Mouse (Mus musculus): ENCODE data around the gene Cdk12. TPM values are rescaled to one million over a fixed set of nuclear protein-coding genes. Genes with fewer than 3 reads are reported as not detected.

Cdk12 gene
- polyA plus RNA-seq (2012; rRNA removed), result 2.0 and 3.1 TPM in 2 replicates

DNA sequence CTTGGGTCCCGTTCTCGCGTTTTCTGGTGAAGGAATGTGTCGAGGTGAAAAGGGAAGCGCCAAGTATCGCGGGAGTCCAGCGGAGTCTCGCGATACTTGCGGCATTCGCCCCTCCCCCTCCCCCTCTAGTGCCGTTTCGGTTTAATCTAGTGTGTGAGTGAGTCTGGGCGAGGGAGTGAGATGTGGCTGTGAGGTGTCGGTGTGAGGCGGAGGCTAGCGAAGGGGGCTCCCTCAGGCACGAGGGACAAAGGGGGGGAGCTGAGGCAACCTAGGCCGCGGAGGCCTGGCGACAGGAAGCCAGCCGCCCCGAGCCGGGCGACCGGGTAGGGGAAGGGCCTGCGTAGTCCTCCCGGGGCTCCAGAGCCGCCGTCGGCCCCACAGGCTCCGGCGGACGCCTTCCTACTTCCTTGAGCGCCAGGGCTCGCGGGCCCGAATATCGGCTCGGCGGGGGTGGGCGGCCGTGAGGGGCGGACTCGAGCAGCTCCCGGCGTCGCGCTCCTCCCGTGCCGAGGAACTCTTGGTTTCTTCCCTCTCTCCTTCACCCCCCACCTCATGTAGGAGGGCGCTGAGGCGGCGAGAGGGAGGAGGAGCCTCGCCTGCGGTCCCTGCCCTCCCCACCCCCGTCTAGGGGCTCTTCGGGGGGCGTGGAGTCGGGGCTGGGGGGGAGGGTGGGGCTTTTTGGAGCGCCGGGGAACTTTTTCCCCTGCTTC, at the start of gene Cdk12:
TSS of gene Cdk12 (plus strand) at position 419 of the 710 bp plus-strand sequence.

DNA sequence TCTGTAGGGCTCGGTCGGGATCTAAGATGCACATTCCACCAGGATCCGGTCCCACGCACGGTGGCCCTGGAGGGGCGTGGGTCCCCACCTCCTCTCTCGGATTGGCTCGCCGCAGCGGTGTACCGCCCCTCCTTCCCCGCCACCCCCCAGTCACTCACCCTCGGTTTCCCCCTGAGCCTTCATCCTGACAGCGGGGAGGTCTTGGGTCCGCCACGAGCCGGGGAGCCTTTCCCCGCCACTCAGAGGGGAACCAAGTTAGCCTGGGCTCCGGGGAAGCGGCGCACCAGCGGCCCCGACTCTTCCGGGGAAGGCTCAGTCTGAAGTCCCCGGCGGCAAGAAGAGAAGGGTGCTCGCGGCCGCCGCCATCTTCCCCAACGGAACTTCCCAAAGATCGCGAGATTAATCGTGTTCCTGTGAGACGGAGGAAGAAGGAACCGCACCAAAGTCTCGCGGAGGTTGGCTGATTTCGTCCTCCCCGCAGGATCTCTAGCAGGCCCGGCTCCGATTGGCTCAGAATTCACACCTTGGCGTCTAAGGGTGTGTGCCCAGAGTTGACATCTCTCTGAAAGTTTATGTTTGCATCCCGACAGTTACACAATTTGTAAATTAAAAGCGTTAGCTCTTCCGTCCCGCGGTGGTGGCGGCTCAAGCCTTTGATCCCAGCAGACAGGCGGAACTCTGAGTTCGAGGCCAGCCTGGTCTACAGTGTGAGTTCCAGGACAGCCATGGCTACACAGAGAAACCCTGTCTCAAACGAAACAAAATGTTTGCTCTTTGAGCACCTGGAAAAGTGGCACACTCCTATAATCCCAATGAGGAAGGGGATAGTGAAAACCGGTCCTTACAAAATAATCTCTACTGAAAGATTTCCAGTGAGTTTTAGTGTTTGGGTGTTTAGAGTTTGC, 9.7 kb upstream of the Cdk12 start, which contains the start of gene Med1:
TSS of gene Med1 (minus strand) at position 393 of the 905 bp plus-strand sequence.

Other genes with a start within 250 kb of the Cdk12 start
- 0.67 and 0.73 TPM in 2 replicates for gene Plxdc1, start 216.6 kb upstream of the Cdk12 start, polyA plus RNA-seq (2012; rRNA removed)
- gene Arl5c, start 206.9 kb upstream of the Cdk12 start, polyA plus RNA-seq (2012; rRNA removed), result 0.55 and 0.78 TPM in 2 replicates
- 9.5 and 10.0 TPM in 2 replicates for gene Cacnb1, start 180.0 kb upstream of the Cdk12 start, polyA plus RNA-seq (2012; rRNA removed)
- gene Rpl19, start 176.3 kb upstream of the Cdk12 start, polyA plus RNA-seq (2012; rRNA removed), result 123 and 146 TPM in 2 replicates
- gene Stac2, start 149.6 kb upstream of the Cdk12 start, polyA plus RNA-seq (2012; rRNA removed), result 0.22 and 0.30 TPM in 2 replicates
- 9.0 and 9.2 TPM in 2 replicates for gene Fbxl20, start 52.7 kb upstream of the Cdk12 start, polyA plus RNA-seq (2012; rRNA removed)
- gene Med1, start 9.8 kb upstream of the Cdk12 start, polyA plus RNA-seq (2012; rRNA removed), result 1.3 and 2.2 TPM in 2 replicates
- gene Neurod2, start 126.6 kb downstream of the Cdk12 start, polyA plus RNA-seq (2012; rRNA removed), result not detected in 2 replicates
- 31.9 and 53.0 TPM in 2 replicates for gene Ppp1r1b, start 145.3 kb downstream of the Cdk12 start, polyA plus RNA-seq (2012; rRNA removed)
- gene Stard3, start 155.3 kb downstream of the Cdk12 start, polyA plus RNA-seq (2012; rRNA removed), result 48.4 and 53.8 TPM in 2 replicates
- gene Tcap, start 180.8 kb downstream of the Cdk12 start, polyA plus RNA-seq (2012; rRNA removed), result 32.7 and 42.1 TPM in 2 replicates
- gene Pnmt, start 183.4 kb downstream of the Cdk12 start, polyA plus RNA-seq (2012; rRNA removed), result 0.16 TPM in 1 of 2 replicates, not detected in the other
- gene Pgap3, start 197.4 kb downstream of the Cdk12 start, polyA plus RNA-seq (2012; rRNA removed), result 17.5 and 17.6 TPM in 2 replicates
- gene Erbb2, start 209.4 kb downstream of the Cdk12 start, polyA plus RNA-seq (2012; rRNA removed), result 31.2 and 35.3 TPM in 2 replicates
- 22.9 and 23.3 TPM in 2 replicates for gene Mien1, start 235.9 kb downstream of the Cdk12 start, polyA plus RNA-seq (2012; rRNA removed)
- gene Grb7, start 243.3 kb downstream of the Cdk12 start, polyA plus RNA-seq (2012; rRNA removed), result 30.1 and 30.4 TPM in 2 replicates